Mouse (Mus musculus): ENCODE measurements around the gene Srm. TPM values are rescaled to one million over a fixed set of nuclear protein-coding genes. Genes with fewer than 3 reads are reported as not detected.

Srm gene
- polyA plus RNA-seq, 1 experiment: 98.7 TPM

DNA sequence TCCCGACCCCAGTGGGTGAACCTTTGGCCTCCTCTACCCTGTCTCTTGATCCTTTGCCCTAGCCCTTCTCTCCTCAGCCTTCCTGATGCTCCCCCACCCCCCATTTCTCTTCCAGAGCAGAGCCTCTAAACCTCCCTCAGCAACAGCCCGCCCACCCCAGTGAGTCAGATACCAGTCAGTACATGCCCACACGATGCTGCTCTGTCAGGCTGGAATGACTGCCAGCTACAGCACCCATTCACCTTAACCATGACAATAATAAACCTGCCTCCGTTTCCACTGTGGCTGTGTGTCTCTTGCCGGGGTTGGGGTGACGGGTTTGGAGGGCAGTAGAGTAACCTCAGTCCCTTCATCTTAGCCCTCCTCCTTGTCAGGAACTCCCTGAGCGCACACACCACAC, 12.8 kb downstream of the Srm start:
- no peak for TF ChIP-seq POLR2A (IDR thresholded peaks at IDR 0.05; ENCODE audit: control insufficient read depth, extremely low read depth, insufficient read depth, low read length, poor library complexity)
- TF ChIP-seq CTCF (IDR thresholded peaks at IDR 0.05; ENCODE audit: borderline replicate concordance, control insufficient read depth, extremely low read depth, insufficient read depth, low read length, poor library complexity): no peak
- no peak for DNase-seq
- WGBS: 86% methylated on average over 7 of the region's 7 CpGs
- Histone ChIP-seq H3K36me3 (ENCODE audit: control insufficient read depth, insufficient read depth, low read length) (no peaks in the 10 kb centered on the region), H3K27me3 (ENCODE audit: control insufficient read depth, insufficient read depth, low read length) (no peaks in the 10 kb centered on the region), H3K4me3 (ENCODE audit: control insufficient read depth, insufficient read depth, low read length) (no peak overlapping the region), H3K4me1 (replicated peaks; ENCODE audit: control insufficient read depth, insufficient read depth, low read length) (no peaks in the 10 kb centered on the region), H3K27ac (ENCODE audit: control insufficient read depth, insufficient read depth, low read length) (no peak overlapping the region)

DNA sequence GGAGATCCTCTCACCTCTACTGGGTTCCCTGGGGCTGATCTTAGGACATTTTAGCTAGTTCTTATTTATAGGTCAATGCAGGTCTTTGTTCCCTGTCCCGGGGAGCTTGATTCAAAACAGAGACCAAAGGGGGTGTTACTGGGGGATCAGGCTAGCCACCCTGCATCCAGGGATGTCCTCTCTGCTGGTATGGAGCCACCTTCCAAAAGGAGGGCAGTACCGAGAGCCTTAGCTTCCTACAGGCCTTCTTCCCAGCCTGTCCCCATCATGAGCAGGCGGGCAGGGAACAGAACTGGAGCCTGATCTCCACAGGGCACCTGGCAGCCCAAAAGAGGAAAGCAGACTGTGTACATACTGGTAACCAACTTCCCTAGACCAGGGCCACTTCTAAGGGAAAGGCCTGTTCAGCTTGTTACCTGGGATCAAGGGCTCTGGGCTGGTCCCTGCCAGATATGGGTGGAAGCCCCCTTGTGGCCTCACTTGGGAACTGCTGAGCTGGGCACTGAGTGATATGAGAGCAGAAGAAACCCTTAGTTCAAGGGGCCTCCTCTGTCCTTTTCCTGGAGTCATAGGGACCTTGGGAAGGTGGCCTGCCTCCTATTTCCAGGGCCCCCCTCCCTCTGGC, 13.3 kb downstream of the Srm start:
- Histone ChIP-seq H3K27ac (ENCODE audit: control insufficient read depth, insufficient read depth, low read length) (no peak overlapping the region), H3K36me3 (ENCODE audit: control insufficient read depth, insufficient read depth, low read length) (no peaks in the 10 kb centered on the region), H3K4me3 (ENCODE audit: control insufficient read depth, insufficient read depth, low read length) (no peak overlapping the region), H3K4me1 (replicated peaks; ENCODE audit: control insufficient read depth, insufficient read depth, low read length) (no peaks in the 10 kb centered on the region), H3K27me3 (ENCODE audit: control insufficient read depth, insufficient read depth, low read length) (no peaks in the 10 kb centered on the region)
- DNase-seq: peak; percentile 76
- 95% methylated on average over 3 of the region's 3 CpGs for WGBS
- TF ChIP-seq CTCF (IDR thresholded peaks at IDR 0.05; ENCODE audit: borderline replicate concordance, control insufficient read depth, extremely low read depth, insufficient read depth, low read length, poor library complexity): peak; percentile 73; the same call in 1 of the 2 replicates
- TF ChIP-seq POLR2A (IDR thresholded peaks at IDR 0.05; ENCODE audit: control insufficient read depth, extremely low read depth, insufficient read depth, low read length, poor library complexity): no peak

DNA sequence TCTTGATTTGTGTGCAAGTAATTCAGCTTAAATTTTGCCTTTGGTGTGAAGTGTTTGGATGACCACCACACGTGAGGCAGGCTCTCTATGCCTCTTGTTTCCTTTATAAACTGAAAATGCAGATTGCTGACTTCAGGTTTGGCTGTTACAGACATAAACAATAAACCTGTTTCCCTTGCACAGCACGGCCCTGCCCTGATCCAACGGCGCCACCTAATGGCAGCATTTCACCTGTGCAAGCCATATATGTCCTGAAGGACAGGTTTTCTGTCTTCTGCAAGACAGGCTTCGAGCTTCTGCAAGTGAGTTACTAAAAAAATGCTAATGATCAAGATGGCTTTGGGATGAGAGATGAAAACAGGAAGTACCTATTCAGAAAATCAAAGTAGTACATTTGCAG, 16.5 kb downstream of the Srm start:
- no peaks in the 10 kb centered on the region for H3K36me3 ChIP-seq (ENCODE audit: control insufficient read depth, insufficient read depth, low read length)
- TF ChIP-seq CTCF (IDR thresholded peaks at IDR 0.05; ENCODE audit: borderline replicate concordance, control insufficient read depth, extremely low read depth, insufficient read depth, low read length, poor library complexity) (peak; percentile 57; the same call in 1 of the 2 replicates), POLR2A (IDR thresholded peaks at IDR 0.05; ENCODE audit: control insufficient read depth, extremely low read depth, insufficient read depth, low read length, poor library complexity) (no peak)
- DNase-seq: peak; percentile 84
- 15% methylated on average over 5 of the region's 5 CpGs for WGBS
- no peak overlapping the region for H3K4me3 ChIP-seq (ENCODE audit: control insufficient read depth, insufficient read depth, low read length)
- H3K27me3 ChIP-seq (ENCODE audit: control insufficient read depth, insufficient read depth, low read length): no peaks in the 10 kb centered on the region
- no peak overlapping the region for H3K27ac ChIP-seq (ENCODE audit: control insufficient read depth, insufficient read depth, low read length)
- no peaks in the 10 kb centered on the region for H3K4me1 ChIP-seq (replicated peaks; ENCODE audit: control insufficient read depth, insufficient read depth, low read length)

DNA sequence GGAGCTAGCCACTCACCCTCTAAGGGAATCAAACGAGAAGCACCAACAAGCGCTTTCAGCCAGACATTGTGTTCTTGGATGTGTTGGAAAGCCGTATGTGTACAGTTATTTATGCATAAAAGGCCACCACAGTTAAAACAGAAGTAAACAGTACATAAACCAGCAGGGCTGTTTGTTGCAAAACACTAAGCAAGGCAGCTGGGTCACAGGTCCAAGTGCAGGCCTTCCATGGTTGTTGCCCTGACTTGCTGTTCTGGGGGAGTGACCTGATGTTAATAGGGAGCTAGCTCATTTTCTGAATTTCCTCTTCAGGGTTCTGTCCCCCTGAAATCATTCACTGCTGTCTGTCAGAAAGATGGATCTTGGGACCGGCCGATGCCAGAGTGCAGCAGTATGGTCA, 18.5 kb downstream of the Srm start:
- H3K4me1 ChIP-seq (replicated peaks; ENCODE audit: control insufficient read depth, insufficient read depth, low read length): no peaks in the 10 kb centered on the region
- H3K4me3 ChIP-seq (ENCODE audit: control insufficient read depth, insufficient read depth, low read length): no peak overlapping the region
- H3K36me3 ChIP-seq (ENCODE audit: control insufficient read depth, insufficient read depth, low read length): peaks cover 18% of the 10 kb centered on the region
- H3K27me3 ChIP-seq (ENCODE audit: control insufficient read depth, insufficient read depth, low read length): no peaks in the 10 kb centered on the region
- no peak for DNase-seq
- no peak overlapping the region for H3K27ac ChIP-seq (ENCODE audit: control insufficient read depth, insufficient read depth, low read length)
- WGBS: 95% methylated on average over 5 of the region's 5 CpGs
- TF ChIP-seq CTCF (IDR thresholded peaks at IDR 0.05; ENCODE audit: borderline replicate concordance, control insufficient read depth, extremely low read depth, insufficient read depth, low read length, poor library complexity) (no peak), POLR2A (IDR thresholded peaks at IDR 0.05; ENCODE audit: control insufficient read depth, extremely low read depth, insufficient read depth, low read length, poor library complexity) (no peak)

DNA sequence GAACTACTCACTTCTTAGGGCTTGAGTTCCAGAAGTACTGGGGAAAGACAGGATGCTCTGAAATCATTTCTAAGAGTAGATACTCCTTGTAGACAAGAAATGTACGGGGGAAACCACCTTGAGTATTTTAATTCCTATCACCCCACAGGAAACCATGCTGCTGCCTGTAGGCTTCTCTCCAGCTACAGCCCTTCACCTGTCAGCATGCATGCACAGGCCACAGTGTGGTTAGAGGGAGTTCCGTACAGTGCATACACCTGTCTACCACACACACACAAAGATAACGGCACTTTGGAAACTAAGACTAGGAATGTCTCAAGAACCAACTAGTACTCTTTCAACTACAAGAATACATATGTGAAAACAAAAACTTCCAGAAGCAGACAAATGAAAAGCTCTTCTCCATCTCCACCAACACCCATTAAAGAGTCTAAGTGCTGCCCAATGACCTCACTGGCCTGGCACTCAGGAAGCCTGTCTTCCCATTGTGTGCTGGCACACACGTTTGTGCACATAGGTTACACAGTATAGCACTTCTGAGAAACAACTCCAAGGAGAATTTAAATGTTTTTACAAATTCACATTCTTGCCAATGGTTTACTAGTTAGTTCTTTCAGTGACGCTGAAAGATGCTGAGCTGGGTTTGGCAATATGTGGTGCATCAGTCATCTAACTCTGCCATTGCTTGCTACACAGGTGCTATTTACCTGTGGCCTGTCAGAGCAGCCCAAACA, 19.5 kb downstream of the Srm start:
- no peaks in the 10 kb centered on the region for H3K4me1 ChIP-seq (replicated peaks; ENCODE audit: control insufficient read depth, insufficient read depth, low read length)
- no peak for TF ChIP-seq CTCF (IDR thresholded peaks at IDR 0.05; ENCODE audit: borderline replicate concordance, control insufficient read depth, extremely low read depth, insufficient read depth, low read length, poor library complexity)
- no peak for TF ChIP-seq POLR2A (IDR thresholded peaks at IDR 0.05; ENCODE audit: control insufficient read depth, extremely low read depth, insufficient read depth, low read length, poor library complexity)
- no peak for DNase-seq
- H3K4me3 ChIP-seq (ENCODE audit: control insufficient read depth, insufficient read depth, low read length): no peak overlapping the region
- H3K27me3 ChIP-seq (ENCODE audit: control insufficient read depth, insufficient read depth, low read length): no peaks in the 10 kb centered on the region
- 26% methylated on average over 5 of the region's 5 CpGs for WGBS
- H3K27ac ChIP-seq (ENCODE audit: control insufficient read depth, insufficient read depth, low read length): peak overlapping the region; percentile 38; the same call in 1 of the 2 replicates
- H3K36me3 ChIP-seq (ENCODE audit: control insufficient read depth, insufficient read depth, low read length): peaks cover 28% of the 10 kb centered on the region

DNA sequence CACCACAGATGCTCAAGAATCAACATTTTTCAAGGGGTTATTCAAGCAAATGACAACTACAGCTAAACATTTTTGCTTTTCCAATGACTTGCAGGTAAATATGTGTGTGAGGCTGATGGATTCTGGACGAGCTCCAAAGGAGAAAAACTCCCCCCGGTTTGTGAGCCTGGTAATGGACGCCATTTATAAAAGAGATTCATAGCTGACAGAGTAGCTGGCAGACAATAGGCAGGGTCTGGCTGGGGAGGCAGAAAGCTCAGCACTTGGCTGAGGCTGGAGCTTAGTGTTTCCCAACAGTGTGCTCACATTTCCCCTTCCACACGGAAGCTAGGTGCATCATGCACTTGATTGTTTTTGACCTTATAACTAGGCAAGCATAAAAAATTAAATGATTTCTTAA, 21.3 kb downstream of the Srm start:
- no peaks in the 10 kb centered on the region for H3K27me3 ChIP-seq (ENCODE audit: control insufficient read depth, insufficient read depth, low read length)
- no peak for TF ChIP-seq CTCF (IDR thresholded peaks at IDR 0.05; ENCODE audit: borderline replicate concordance, control insufficient read depth, extremely low read depth, insufficient read depth, low read length, poor library complexity)
- no peak for TF ChIP-seq POLR2A (IDR thresholded peaks at IDR 0.05; ENCODE audit: control insufficient read depth, extremely low read depth, insufficient read depth, low read length, poor library complexity)
- no peak overlapping the region for H3K4me3 ChIP-seq (ENCODE audit: control insufficient read depth, insufficient read depth, low read length)
- H3K36me3 ChIP-seq (ENCODE audit: control insufficient read depth, insufficient read depth, low read length): peaks cover 45% of the 10 kb centered on the region
- 87% methylated on average over 4 of the region's 4 CpGs for WGBS
- no peak overlapping the region for H3K27ac ChIP-seq (ENCODE audit: control insufficient read depth, insufficient read depth, low read length)
- H3K4me1 ChIP-seq (replicated peaks; ENCODE audit: control insufficient read depth, insufficient read depth, low read length): no peaks in the 10 kb centered on the region
- DNase-seq: no peak

All from thymus, adult 2 months (tissue).